Mouse (Mus musculus) stomach, embryonic 14.5 days (tissue): Measurements from ENCODE around the gene Scml4. TPM values are rescaled to one million over a fixed set of nuclear protein-coding genes. Genes with fewer than 3 reads are reported as not detected.
A peak's percentile ranks its signal among the peaks of the same experiment; 100 is the strongest.

Experiments used
- ATAC-seq: fragments of 200-750 bp; cut with Nextera tagmentation; 2 replicates; pipeline ENCODE4 v1.8.0; 2017; ENCODE audit warnings: low read depth, moderate TSS enrichment; ENCODE audit not compliant: insufficient number of reproducible peaks, insufficient read depth, low FRiP score
- H3K27ac ChIP-seq: fragments of 300-500 bp; sonication (generic); 2 replicates; pipeline ENCODE4 v1.5.1; 2014; ENCODE audit warnings: mild to moderate bottlenecking, low read length, moderate library complexity, mixed read lengths
- H3K27me3 ChIP-seq: fragments of 300-500 bp; sonication (generic); 2 replicates; pipeline ENCODE4 v1.6.1; 2014; ENCODE audit warnings: low read length, control low read depth, mixed read lengths; ENCODE audit not compliant: control insufficient read depth, insufficient read depth
- H3K36me3 ChIP-seq: fragments of 300-500 bp; sonication (generic); 2 replicates; pipeline ENCODE4 v1.6.1; 2014; ENCODE audit warnings: mild to moderate bottlenecking, control low read depth, low read length, moderate library complexity, mixed read lengths; ENCODE audit not compliant: control insufficient read depth, insufficient read depth
- H3K4me1 ChIP-seq: fragments of 300-500 bp; sonication (generic); 2 replicates; pipeline ENCODE4 v1.6.1; 2014; ENCODE audit warnings: low read length, control low read depth, mixed read lengths; ENCODE audit not compliant: control insufficient read depth, insufficient read depth
- H3K4me2 ChIP-seq: fragments of 300-500 bp; sonication (generic); replicated peaks from 2 replicates; pipeline ENCODE4 v1.6.1; 2014; ENCODE audit warnings: low read depth, low read length, control low read depth
- H3K4me3 ChIP-seq: fragments of 300-500 bp; sonication (generic); 2 replicates; pipeline ENCODE4 v1.5.1; 2014; ENCODE audit warnings: low read depth, low read length, control low read depth
- H3K9ac ChIP-seq: fragments of 300-500 bp; sonication (generic); replicated peaks from 2 replicates; pipeline ENCODE4 v1.6.1; 2014; ENCODE audit warnings: low read depth, mild to moderate bottlenecking, control low read depth, low read length, moderate library complexity, mixed read lengths
- H3K9me3 ChIP-seq: fragments of 300-500 bp; sonication (generic); 2 replicates; pipeline ENCODE4 v1.6.1; 2016; ENCODE audit warnings: low read depth, low read length, control low read depth; ENCODE audit not compliant: control insufficient read depth
- WGBS: fragments of 180-500 bp; shearing (Covaris S2); extraction: QIAGEN DNeasy Blood & Tissue Kit; methylation state at CpG from one replicate; pipeline ENCODE4 v1.1.7; 2014; 5-methylcytosine and 5-hydroxymethylcytosine counted together
- polyA plus RNA-seq: library from polyadenylated mRNA; unstranded; fragments of >200 nt; fragmentation: Nextera tagmentation; extraction: Ambion mirVana; gene quantifications from 2 replicates; pipeline ENCODE4 v1.2.1, GENCODE M21; 2014

The Scml4 gene
- 4.7 and 5.4 TPM in 2 replicates for polyA plus RNA-seq

- Histone ChIP-seq H3K4me3 (no peak within 1 kb of the TSS), H3K36me3 (no peaks in the 10 kb centered on the region), H3K9me3 (no peaks in the 10 kb centered on the region), H3K9ac (no peak within 1 kb of the TSS), H3K27ac (no peak within 1 kb of the TSS), H3K27me3 (no peaks in the 10 kb centered on the region), H3K4me2 (peak within 1 kb of the TSS; percentile 21), H3K4me1 (peaks cover 22% of the 10 kb centered on the region)
- WGBS: 45% methylated on average over 17 of the region's 17 CpGs
- peak; percentile 15; the same call in 1 of the 2 replicates for ATAC-seq
Observed at GRCm38 (mm10) chr10:42860159-42860911, at the start of gene Scml4. Gene Scml4 (plus strand): TSS chr10:42860370.

DNA sequence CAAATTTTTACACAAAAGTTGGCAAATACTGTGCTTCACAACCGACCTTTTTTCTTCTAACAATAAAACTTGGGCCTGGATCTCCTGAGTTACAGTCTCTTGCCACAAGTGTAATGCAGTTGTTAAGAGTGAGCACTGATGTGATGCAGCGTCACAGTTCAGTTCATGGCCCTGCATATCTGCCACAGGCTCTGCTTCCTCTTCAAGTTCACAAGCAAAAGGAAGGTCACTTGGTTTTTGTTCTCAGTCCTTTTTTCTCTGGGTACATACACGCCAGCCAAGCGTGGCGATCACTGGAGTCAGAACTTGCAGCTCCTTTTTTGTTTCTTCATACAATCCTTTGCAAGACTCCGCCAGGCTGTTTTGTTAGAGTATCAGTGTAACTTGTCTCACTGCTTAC, 34.2 kb upstream of the Scml4 start:
- no peak for ATAC-seq
- H3K36me3 ChIP-seq: peaks cover 45% of the 10 kb centered on the region

GRCm38 (mm10) chr10:42827155-42827554, 33.0 kb upstream of the Scml4 start:
- H3K4me3 ChIP-seq: no peak overlapping the region
- no peaks in the 10 kb centered on the region for H3K27me3 ChIP-seq
- no peaks in the 10 kb centered on the region for H3K9me3 ChIP-seq
- no peak overlapping the region for H3K27ac ChIP-seq
- H3K9ac ChIP-seq: no peak overlapping the region
- H3K4me2 ChIP-seq: no peak overlapping the region
- no peak for ATAC-seq
- H3K36me3 ChIP-seq: peaks cover 51% of the 10 kb centered on the region
- 86% methylated on average over 5 of the region's 5 CpGs for WGBS
- H3K4me1 ChIP-seq: no peaks in the 10 kb centered on the region

More for the DNA sequence above, 34.2 kb upstream of the Scml4 start:
- H3K4me3 ChIP-seq: no peak overlapping the region
- H3K27me3 ChIP-seq: no peaks in the 10 kb centered on the region
- H3K27ac ChIP-seq: no peak overlapping the region; the same call in 1 of the 2 replicates
- 85% methylated on average over 6 of the region's 6 CpGs for WGBS
- no peak overlapping the region for H3K9ac ChIP-seq
- no peaks in the 10 kb centered on the region for H3K4me1 ChIP-seq
- no peaks in the 10 kb centered on the region for H3K9me3 ChIP-seq
- H3K4me2 ChIP-seq: no peak overlapping the region

DNA sequence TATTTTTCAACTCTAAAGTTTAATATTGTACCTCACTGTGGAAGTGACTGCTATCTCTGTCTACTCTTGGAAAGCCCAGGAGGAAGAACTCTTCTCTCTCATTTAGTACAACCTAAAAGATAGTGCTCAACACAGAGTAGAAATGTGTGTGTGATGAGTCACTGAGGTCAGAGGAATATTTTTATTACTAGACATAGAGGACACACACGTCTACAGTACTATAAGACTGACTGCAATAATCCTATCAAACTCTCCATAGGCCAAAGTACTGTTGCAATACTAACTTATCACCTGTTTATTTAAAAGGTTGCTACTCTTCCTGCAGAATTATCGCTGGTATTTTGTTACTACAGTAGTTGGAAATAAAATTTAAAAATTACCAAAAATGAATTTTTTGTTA, 30.2 kb upstream of the Scml4 start:
- ATAC-seq: no peak
- no peaks in the 10 kb centered on the region for H3K27me3 ChIP-seq
- H3K27ac ChIP-seq: no peak overlapping the region
- no peaks in the 10 kb centered on the region for H3K9me3 ChIP-seq
- H3K4me1 ChIP-seq: no peaks in the 10 kb centered on the region
- 73% methylated on average over 2 of the region's 2 CpGs for WGBS
- no peak overlapping the region for H3K4me3 ChIP-seq
- H3K4me2 ChIP-seq: no peak overlapping the region
- no peak overlapping the region for H3K9ac ChIP-seq
- peaks cover 54% of the 10 kb centered on the region for H3K36me3 ChIP-seq

DNA sequence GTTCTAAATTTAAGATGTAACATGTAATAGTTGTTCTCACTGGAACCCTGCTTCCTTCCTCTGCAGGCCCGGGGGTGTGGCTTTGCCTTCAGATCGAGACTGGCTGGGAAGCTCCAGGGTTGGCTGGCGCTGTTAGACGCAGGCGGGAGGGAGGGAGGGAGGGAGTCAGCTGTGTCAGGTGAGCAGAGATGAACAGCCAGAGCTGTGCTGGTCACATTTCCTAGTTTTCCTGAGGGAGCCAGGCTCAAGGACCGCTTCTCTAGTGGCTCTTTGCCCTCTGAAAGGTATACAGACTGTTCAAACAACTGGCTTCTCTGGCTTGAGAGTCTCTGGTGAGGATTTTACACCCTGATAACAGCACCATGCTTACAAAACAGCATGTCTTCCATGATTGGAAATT, 29.8 kb upstream of the Scml4 start:
- Histone ChIP-seq H3K4me2 (no peak overlapping the region), H3K36me3 (peaks cover 52% of the 10 kb centered on the region), H3K9me3 (no peaks in the 10 kb centered on the region), H3K4me1 (no peaks in the 10 kb centered on the region), H3K27ac (no peak overlapping the region), H3K27me3 (no peaks in the 10 kb centered on the region), H3K9ac (no peak overlapping the region), H3K4me3 (no peak overlapping the region)
- 56% methylated on average over 6 of the region's 6 CpGs for WGBS
- ATAC-seq: no peak

GRCm38 (mm10) chr10:42832677-42833076, 27.5 kb upstream of the Scml4 start:
- no peaks in the 10 kb centered on the region for H3K27me3 ChIP-seq
- H3K4me3 ChIP-seq: no peak overlapping the region
- H3K4me1 ChIP-seq: no peaks in the 10 kb centered on the region
- no peak overlapping the region for H3K27ac ChIP-seq
- H3K36me3 ChIP-seq: peaks cover 43% of the 10 kb centered on the region
- H3K4me2 ChIP-seq: no peak overlapping the region
- ATAC-seq: no peak
- 52% methylated on average over 4 of the region's 4 CpGs for WGBS
- no peaks in the 10 kb centered on the region for H3K9me3 ChIP-seq
- no peak overlapping the region for H3K9ac ChIP-seq

GRCm38 (mm10) chr10:42833871-42834727, 26.1 kb upstream of the Scml4 start:
- Histone ChIP-seq H3K4me2 (no peak overlapping the region), H3K27me3 (no peaks in the 10 kb centered on the region)

GRCm38 (mm10) chr10:42838106-42838505, 22.1 kb upstream of the Scml4 start:
- H3K9ac ChIP-seq: no peak overlapping the region
- no peak overlapping the region for H3K27ac ChIP-seq
- H3K9me3 ChIP-seq: peaks cover 9% of the 10 kb centered on the region; the same call in 1 of the 2 replicates
- no peak overlapping the region for H3K4me2 ChIP-seq
- H3K4me1 ChIP-seq: no peaks in the 10 kb centered on the region
- 82% methylated on average over 4 of the region's 4 CpGs for WGBS
- ATAC-seq: no peak
- H3K27me3 ChIP-seq: no peaks in the 10 kb centered on the region
- peaks cover 12% of the 10 kb centered on the region for H3K36me3 ChIP-seq
- no peak overlapping the region for H3K4me3 ChIP-seq

More at GRCm38 (mm10) chr10:42833871-42834727, 26.1 kb upstream of the Scml4 start:
- H3K4me1 ChIP-seq: no peaks in the 10 kb centered on the region
- ATAC-seq: no peak
- peaks cover 36% of the 10 kb centered on the region for H3K36me3 ChIP-seq
- H3K9ac ChIP-seq: no peak overlapping the region
- H3K4me3 ChIP-seq: no peak overlapping the region
- WGBS: 95% methylated on average over 4 of the region's 4 CpGs
- peaks cover 5% of the 10 kb centered on the region; the same call in 1 of the 2 replicates for H3K9me3 ChIP-seq
- no peak overlapping the region for H3K27ac ChIP-seq
